Mouse (Mus musculus) CD4-positive, CD25-positive, alpha-beta regulatory T cell, adult 4 months (primary cell): Measurements from ENCODE around the gene Ogn. TPM values are rescaled to one million over a fixed set of nuclear protein-coding genes. Genes with fewer than 3 reads are reported as not detected.

Experiments used
- ATAC-seq: one replicate; pipeline ENCODE4 v1.8.0; 2017
- polyA plus RNA-seq, 2 experiments: library from polyadenylated mRNA; unstranded; fragments of 100-300 nt; shearing (Covaris generic); gene quantifications; one replicate each; pipeline ENCODE4 v1.2.1; 2017

Ogn gene
- polyA plus RNA-seq, 2 experiments from 2014 or later, result 0.16 to 0.30 TPM

GRCm38 (mm10) chr13:49644731-49645529, 37.1 kb downstream of the Ogn start:
- peak; percentile 37 for ATAC-seq

- ATAC-seq, result no peak
Observed at GRCm38 (mm10) chr13:49646019-49646418, 38.2 kb downstream of the Ogn start.

- ATAC-seq, result no peak
Observed at GRCm38 (mm10) chr13:49651136-49651535, 43.3 kb downstream of the Ogn start.

DNA sequence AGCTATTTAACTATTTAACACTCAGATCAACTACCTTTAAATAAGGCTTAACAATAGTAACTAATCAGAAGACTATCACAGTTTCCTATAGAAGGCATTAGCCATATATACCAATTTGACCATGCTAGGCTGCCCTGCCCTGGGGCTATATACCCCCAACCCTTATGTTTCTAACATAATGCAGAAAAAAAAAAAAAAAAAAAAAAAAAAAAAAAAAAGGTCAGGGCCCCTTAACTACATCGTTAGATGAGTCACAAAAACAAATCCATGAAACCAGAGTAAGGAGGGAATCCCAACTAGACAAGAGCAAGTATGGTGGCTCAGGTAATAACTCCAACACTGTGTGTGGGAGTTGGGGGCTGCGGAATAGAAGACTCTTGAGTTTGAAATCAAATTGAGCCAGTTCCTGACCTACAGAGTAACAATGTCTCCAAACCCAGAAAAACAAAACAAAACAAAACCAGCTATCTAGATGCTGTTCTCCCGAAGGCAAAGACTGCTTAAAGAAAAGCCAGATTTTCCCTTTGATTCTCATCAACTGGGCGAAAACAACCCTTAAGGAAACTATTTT, 44.0 kb downstream of the Ogn start:
- no peak for ATAC-seq

DNA sequence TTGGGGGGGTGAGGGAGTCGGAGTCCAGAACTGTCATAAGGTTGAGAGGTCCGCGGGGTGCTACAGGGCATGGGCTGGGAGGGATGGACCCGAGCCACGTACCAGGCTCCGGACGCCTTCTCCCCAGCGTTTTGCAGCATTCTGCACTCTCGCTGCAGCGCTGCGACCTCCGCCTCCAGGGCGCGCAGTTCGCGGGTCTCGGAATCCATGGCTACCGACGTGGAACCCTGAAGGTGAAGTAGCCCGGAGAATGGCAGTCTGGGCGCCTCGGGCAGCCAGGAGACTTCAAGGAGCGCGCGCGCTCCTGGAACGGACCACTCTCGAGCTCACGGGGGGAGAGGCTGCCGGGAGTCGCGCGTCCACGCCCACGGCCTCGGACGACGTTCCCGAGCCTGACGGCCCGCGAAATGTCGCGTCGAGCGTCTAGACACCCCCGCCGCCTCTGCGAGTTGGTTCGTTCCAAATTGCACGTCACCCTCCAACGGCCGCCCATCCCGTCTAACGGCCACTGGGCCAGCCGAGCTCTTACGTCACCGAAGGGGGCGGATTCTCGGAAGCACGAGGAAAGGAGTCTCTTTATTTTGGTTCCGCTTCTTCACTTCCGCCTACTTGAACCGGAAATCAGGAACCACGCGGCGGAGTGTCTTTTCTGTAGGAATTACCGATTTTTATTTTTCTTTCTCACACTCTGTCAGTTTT, 44.8 kb downstream of the Ogn start, which contains the start of the genes Cenpp and Nol8:
TSS of gene Cenpp (minus strand) at position 305 of the 699 bp plus-strand sequence.
TSS of gene Nol8 (plus strand) at position 598 of the 699 bp plus-strand sequence.
- peak; percentile 94 for ATAC-seq

DNA sequence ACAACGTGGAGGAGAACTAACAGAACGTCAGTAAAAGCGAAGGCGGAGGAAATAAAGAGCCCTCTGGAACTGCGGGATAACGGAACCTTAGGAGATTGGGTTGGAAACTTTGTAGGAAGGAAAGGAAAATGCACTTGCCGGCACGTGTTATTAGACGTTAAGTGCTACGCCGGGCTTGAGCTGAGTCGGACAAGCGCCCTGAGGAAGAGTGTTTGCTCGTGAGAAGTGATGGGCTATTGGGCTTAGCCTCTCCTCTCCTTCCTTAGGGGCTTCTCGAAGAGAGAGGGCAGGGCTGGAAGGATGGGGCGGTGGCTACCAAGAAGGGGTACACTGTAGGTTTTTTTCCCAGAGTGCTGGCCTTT, 45.3 kb downstream of the Ogn start:
- ATAC-seq, result peak; percentile 5

Other genes with a start within 250 kb of the Ogn start
- gene Ippk, start 186.8 kb upstream of the Ogn start, polyA plus RNA-seq, result 1 to 10 TPM; 3.9 to 7.1 TPM
- gene Tes3-ps, start 114.7 kb upstream of the Ogn start, polyA plus RNA-seq, result 1 to 10 TPM; 5.2 to 8.4 TPM
- under 1 TPM; 0.05 to 0.14 TPM for gene Ecm2, start 103.2 kb upstream of the Ogn start, polyA plus RNA-seq
- gene Aspn, start 63.6 kb upstream of the Ogn start, polyA plus RNA-seq, result not detected
- gene Omd, start 25.6 kb upstream of the Ogn start, polyA plus RNA-seq, result 1 to 10 TPM in 1 of 2 experiments, under 1 TPM in 1; 0.28 to 1.1 TPM
- gene Cenpp, start 44.7 kb downstream of the Ogn start, polyA plus RNA-seq, result 1 to 10 TPM; 3.0 to 4.0 TPM
- gene Nol8, start 45.0 kb downstream of the Ogn start, polyA plus RNA-seq, result 10 to 100 TPM; 48.0 to 55.4 TPM
- gene Iars, start 74.1 kb downstream of the Ogn start, polyA plus RNA-seq, result 10 to 100 TPM; 34.9 to 48.6 TPM
- gene Gm30302, start 191.0 kb downstream of the Ogn start, polyA plus RNA-seq, result not detected